Mouse (Mus musculus) frontal cortex, postnatal 14 days (tissue): ENCODE results near the gene Gm281.

Source experiments
- DNase-seq, 2 experiments: peaks; one replicate each; pipeline ENCODE4 v3.0.0; 2022; ENCODE audit warnings: low spot score in 2 of 2

The Gm281 gene

DNA sequence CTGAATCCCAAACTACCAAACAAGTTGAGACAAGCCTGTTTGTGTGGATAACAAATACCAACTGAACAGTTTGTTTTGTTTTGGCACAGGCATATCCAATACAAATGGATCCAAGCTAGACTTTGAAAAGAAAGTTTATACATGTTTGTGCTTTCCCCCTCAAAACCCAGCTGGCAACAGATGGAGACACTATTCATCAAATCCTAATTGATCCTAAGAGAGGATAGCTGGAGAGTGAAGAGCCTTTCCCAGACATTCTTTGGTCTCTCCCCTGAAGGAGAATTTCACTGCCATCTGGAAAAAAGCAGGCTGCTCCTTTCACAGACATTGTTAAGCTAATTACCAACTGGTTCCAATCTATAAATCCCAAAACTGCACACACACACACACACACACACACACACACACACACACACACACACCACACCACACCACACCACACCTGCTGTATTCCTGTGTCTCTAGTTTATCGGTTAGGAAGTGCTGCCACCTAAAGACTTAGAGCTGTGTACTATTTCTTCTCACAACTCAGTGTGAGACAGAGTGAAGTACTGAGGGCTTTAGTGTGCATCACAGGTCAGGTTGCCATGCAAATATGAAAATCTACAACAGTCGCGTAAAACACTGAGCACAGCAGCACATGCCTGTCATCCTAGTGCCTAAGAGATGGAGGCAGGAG lies 101.3 kb downstream of the Gm281 start:
- DNase-seq, result no peak

DNA sequence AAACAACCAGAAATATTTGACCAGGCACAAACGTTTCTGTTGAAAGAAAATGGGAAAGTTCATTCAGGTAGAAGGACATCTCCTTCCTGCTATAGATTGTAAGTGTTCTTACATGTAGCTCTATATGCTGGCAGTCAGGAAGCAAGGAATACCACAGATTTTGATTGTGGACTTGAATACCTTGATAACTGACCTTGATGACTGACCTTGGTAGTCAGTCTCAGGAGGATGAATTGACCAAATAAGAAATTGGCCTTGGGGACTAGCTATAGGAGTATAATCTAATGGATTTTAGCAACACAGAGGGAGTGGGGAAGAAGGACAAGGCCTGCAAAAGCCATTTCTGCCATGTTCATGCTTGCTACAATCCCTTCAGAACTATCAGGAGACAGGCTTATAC lies 123.8 kb downstream of the Gm281 start:
- DNase-seq, result no peak

DNA sequence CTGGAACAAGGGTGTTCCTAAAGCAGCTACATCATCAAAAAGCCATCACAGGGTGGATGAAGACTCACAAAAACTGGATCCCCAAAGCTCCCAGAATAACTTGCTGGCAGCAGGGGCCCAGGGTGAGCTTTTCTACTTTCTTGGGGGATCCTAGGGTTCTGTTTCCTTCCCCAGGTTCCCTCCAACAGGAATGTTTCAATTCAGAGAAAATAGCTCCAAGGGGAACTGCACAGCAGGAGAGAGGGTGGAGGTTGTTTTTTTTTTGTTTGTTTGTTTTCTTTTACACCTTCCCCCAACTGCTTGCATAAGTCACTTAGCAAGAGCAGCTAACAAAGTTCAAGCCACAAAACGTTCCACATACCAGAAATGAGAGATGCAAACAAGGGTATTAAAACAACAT lies 124.3 kb downstream of the Gm281 start:
- no peak for DNase-seq

DNA sequence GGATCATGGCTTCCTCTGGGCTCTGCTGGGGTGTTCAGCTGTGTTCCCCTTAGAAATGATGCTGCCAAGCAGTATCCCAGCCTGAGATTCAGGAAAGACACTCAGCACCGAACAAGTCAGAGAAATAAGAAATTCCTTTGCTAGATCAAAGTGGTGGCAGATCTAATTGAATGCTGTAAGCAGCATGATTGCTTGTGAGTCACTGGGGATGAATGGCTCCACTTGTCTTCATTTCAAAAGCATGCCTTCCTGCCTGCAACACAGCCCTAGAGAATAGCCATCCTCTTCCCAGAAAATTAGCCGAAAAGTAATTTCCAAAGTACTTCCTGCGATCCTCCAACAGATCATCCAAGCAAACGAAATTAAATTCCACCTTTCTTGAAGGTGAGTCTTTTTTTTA lies 131.3 kb downstream of the Gm281 start:
- DNase-seq, result no peak

DNA sequence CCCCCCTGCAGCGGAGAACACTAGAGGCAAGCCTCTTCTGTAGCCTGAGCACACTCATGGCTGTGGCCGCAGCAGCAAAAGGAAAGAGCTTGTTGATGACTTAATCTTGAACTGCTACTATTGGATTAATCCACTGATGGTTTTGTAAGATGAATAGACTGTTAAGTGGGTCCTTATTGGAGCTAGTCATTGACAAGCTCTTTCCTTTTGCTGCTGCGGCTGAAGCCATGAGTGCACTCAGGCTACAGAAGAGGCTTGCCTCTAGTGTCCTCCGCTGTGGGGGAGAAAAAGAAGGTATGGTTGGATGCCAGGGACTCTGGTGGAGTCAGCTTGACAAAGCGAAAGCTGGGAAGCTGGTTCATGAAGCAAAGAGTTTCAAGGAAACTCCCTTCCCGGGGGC lies 135.9 kb downstream of the Gm281 start:
- DNase-seq, result no peak

DNA sequence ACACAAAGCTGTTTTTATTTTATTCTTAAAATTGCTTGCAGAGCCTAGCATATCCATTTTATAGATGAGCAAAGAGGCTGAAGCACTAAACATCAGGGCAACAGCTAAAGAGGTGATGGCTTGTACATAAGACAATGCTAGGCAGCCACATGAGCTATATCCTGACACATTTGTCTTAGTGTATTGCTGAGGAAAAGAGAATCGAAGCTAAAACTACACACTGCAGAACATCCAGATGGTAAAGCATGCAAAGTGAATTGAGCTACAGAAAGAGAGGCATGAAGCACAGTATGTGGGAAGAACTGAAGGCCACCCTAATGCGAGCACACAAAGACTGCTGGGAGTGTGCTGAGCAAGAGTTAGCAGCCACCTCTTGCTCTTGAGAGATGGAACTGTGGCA lies 143.1 kb downstream of the Gm281 start:
- no peak for DNase-seq

DNA sequence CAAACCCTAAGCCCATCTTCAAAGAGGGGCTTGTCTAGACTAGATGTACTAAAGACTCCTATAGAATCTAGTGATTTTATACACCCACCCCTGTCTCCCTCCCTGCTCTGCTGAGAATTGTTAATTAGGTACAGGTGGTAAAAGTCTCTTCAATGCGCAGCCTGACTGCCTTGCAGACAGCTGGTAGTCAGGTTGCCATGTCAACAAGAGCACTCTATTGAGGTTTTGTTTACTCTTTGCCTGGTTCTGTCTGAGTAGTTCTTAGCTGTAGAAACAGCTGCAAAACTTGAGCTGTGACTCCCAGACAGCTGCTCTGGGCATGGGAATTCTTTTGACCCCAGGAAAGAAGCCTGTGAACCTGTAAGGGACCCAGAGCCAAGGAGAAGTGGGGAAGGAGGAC lies 143.6 kb downstream of the Gm281 start:
- no peak for DNase-seq
